Mouse (Mus musculus) forebrain, postnatal 0 days (tissue): Measurements from ENCODE around the gene Fmo1. TPM values are rescaled to one million over a fixed set of nuclear protein-coding genes. Genes with fewer than 3 reads are reported as not detected.

Experiments used
- ATAC-seq: fragments of 200-750 bp; cut with Nextera tagmentation; 2 replicates; pipeline ENCODE4 v1.8.0; 2017; ENCODE audit warnings: mild to moderate bottlenecking, moderate library complexity
- DNase-seq: peaks from one replicate; pipeline ENCODE4 v3.0.0-alpha.2; 2015
- H3K27ac ChIP-seq: fragments of 300-500 bp; sonication (generic); 2 replicates; pipeline ENCODE4 v1.5.1; 2014; ENCODE audit warnings: low read depth, mild to moderate bottlenecking, antibody characterized with exemption, low read length, moderate library complexity, mixed read lengths
- H3K27me3 ChIP-seq: fragments of 300-500 bp; sonication (generic); 2 replicates; pipeline ENCODE4 v1.6.1; 2014; ENCODE audit warnings: mild to moderate bottlenecking, low read length, mixed read lengths; ENCODE audit not compliant: insufficient read depth
- H3K36me3 ChIP-seq: fragments of 300-500 bp; sonication (generic); 2 replicates; pipeline ENCODE4 v1.6.1; 2014; ENCODE audit warnings: mild to moderate bottlenecking, moderate library complexity; ENCODE audit not compliant: insufficient read depth
- H3K4me1 ChIP-seq: fragments of 300-500 bp; sonication (generic); 2 replicates; pipeline ENCODE4 v1.6.1; 2014; ENCODE audit warnings: antibody characterized with exemption; ENCODE audit not compliant: insufficient read depth
- H3K4me2 ChIP-seq: fragments of 300-500 bp; sonication (generic); 2 replicates; pipeline ENCODE4 v1.6.1; 2014; ENCODE audit warnings: low read depth, mild to moderate bottlenecking, moderate library complexity
- H3K4me3 ChIP-seq: fragments of 300-500 bp; sonication (generic); 2 replicates; pipeline ENCODE4 v1.5.1; 2014; ENCODE audit warnings: low read depth, low read length, mixed read lengths
- H3K9ac ChIP-seq: fragments of 300-500 bp; sonication (generic); 2 replicates; pipeline ENCODE4 v1.6.1; 2014; ENCODE audit warnings: mild to moderate bottlenecking
- H3K9me3 ChIP-seq: fragments of 300-500 bp; sonication (generic); 2 replicates; pipeline ENCODE4 v1.6.1; 2016; ENCODE audit warnings: low read length
- CTCF ChIP-seq: sonication (generic); IDR thresholded peaks from 2 replicates; pipeline ENCODE4 v1.5.1; 2016; ENCODE audit warnings: antibody characterized with exemption, control low read depth, low read depth
- WGBS: fragments of 180-500 bp; shearing (Covaris S2); extraction: QIAGEN DNeasy Blood & Tissue Kit; methylation state at CpG from one replicate; pipeline ENCODE4 v1.1.7; 2014; 5-methylcytosine and 5-hydroxymethylcytosine counted together
- polyA plus RNA-seq: library from polyadenylated mRNA; unstranded; fragments of >200 nt; fragmentation: Nextera tagmentation; extraction: Ambion mirVana; gene quantifications from 2 replicates; pipeline ENCODE4 v1.2.1, GENCODE M21; 2015
- total RNA-seq: library from RNA; depleted of rRNA; stranded (reverse); fragments of >200 nt; gene quantifications from 2 replicates; pipeline ENCODE4 v1.2.3, GENCODE M21; 2014; rRNA removed

Gene Fmo1
- total RNA-seq (37.2 and 46.8 TPM in 2 replicates), polyA plus RNA-seq (28.1 and 33.2 TPM in 2 replicates)

DNA sequence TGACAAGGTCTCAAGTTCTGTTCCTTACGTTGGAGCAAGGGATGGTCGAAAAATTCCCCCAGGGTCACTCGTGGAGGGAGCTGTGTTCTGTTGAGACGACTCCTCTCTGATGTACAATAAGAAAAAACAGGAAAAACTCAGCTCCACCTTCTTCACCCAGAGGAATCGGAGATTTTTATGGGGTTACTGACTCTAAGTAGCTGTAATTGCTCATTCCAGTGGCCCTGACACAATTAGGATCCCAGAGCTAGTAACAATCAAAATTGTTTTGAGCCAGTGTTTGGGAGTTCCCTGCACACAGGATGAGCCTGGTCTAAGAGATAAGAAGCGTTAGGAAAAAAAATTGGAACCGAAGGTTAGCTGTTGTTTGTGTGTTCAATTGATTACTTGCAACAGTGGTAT is at the start of gene Fmo1:
TSS of gene Fmo1 (minus strand) at position 331 of the 402 bp plus-strand sequence.
- no peak within 1 kb of the TSS for H3K4me2 ChIP-seq
- no peak within 1 kb of the TSS for H3K27ac ChIP-seq
- DNase-seq = no peak
- no peaks in the 10 kb centered on the region for H3K27me3 ChIP-seq
- H3K9me3 ChIP-seq = no peaks in the 10 kb centered on the region
- H3K4me1 ChIP-seq = no peaks in the 10 kb centered on the region
- no peak within 1 kb of the TSS for H3K9ac ChIP-seq
- H3K4me3 ChIP-seq = no peak within 1 kb of the TSS
- TF ChIP-seq CTCF = no peak
- ATAC-seq = no peak
- H3K36me3 ChIP-seq = no peaks in the 10 kb centered on the region
- WGBS = 74% methylated on average over 7 of the region's 7 CpGs

DNA sequence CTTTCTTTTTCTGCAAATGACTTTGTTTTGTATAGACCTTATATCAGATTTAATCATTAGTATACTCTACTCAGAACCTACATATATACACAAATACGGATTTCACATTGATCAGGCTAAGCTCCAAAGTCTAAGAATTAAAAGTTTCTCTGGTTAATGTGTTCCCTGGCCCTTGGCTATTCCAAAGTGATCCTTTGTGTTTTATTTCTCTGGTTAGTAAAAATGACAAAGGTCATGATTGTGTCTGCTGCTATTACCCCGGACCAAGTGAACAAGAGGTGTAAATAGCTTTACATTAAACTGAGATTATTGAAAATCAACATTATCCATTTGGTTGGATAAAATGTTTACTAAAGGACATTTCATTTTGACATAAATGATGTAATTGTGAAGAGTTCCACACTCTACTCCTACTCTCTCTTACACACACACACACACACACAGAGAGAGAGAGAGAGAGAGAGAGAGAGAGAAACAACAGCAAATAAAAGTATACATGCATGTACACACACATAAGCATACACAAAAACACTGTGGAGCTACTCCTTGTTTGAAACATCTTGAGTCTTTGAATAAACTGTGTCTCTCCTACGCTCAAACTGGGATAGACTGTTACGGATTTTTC is 48.6 kb upstream of the Fmo1 start:
- no peaks in the 10 kb centered on the region for H3K27me3 ChIP-seq
- H3K4me1 ChIP-seq = no peaks in the 10 kb centered on the region
- no peak for ATAC-seq
- no peak for TF ChIP-seq CTCF
- H3K27ac ChIP-seq = no peak overlapping the region
- H3K9me3 ChIP-seq = no peaks in the 10 kb centered on the region
- H3K9ac ChIP-seq = no peak overlapping the region
- no peaks in the 10 kb centered on the region for H3K36me3 ChIP-seq
- 86% methylated on average over 4 of the region's 4 CpGs for WGBS
- H3K4me2 ChIP-seq = no peak overlapping the region
- no peak for DNase-seq
- H3K4me3 ChIP-seq = no peak overlapping the region

GRCm38 (mm10) chr1:162912085-162912484 is 45.7 kb upstream of the Fmo1 start:
- Histone ChIP-seq H3K9ac (no peak overlapping the region), H3K4me1 (no peaks in the 10 kb centered on the region), H3K4me3 (no peak overlapping the region), H3K4me2 (no peak overlapping the region), H3K27ac (no peak overlapping the region), H3K36me3 (no peaks in the 10 kb centered on the region), H3K9me3 (no peaks in the 10 kb centered on the region), H3K27me3 (no peaks in the 10 kb centered on the region)
- no peak for ATAC-seq
- no peak for DNase-seq
- no peak for TF ChIP-seq CTCF

- ATAC-seq = no peak
- Histone ChIP-seq H3K9me3 (no peaks in the 10 kb centered on the region), H3K27ac (no peak overlapping the region), H3K4me3 (no peak overlapping the region), H3K4me2 (no peak overlapping the region), H3K36me3 (no peaks in the 10 kb centered on the region), H3K4me1 (no peaks in the 10 kb centered on the region), H3K27me3 (no peaks in the 10 kb centered on the region), H3K9ac (no peak overlapping the region)
- no peak for DNase-seq
- 36% methylated on average over 4 of the region's 4 CpGs for WGBS
- no peak for TF ChIP-seq CTCF
Observed at GRCm38 (mm10) chr1:162901879-162902278, 35.5 kb upstream of the Fmo1 start.

- no peak within 1 kb of the TSS for H3K27ac ChIP-seq
- no peak for TF ChIP-seq CTCF
- H3K36me3 ChIP-seq = no peaks in the 10 kb centered on the region
- H3K4me2 ChIP-seq = no peak within 1 kb of the TSS
- H3K4me1 ChIP-seq = no peaks in the 10 kb centered on the region
- H3K9me3 ChIP-seq = no peaks in the 10 kb centered on the region
- H3K4me3 ChIP-seq = no peak within 1 kb of the TSS
- 62% methylated on average over 14 of the region's 14 CpGs for WGBS
- ATAC-seq = no peak
- H3K9ac ChIP-seq = no peak within 1 kb of the TSS
- H3K27me3 ChIP-seq = no peaks in the 10 kb centered on the region
- no peak for DNase-seq
Observed at GRCm38 (mm10) chr1:162897838-162898811, 31.7 kb upstream of the Fmo1 start, which contains the start of gene Fmo2. Gene Fmo2 (minus strand): TSS chr1:162898726.

DNA sequence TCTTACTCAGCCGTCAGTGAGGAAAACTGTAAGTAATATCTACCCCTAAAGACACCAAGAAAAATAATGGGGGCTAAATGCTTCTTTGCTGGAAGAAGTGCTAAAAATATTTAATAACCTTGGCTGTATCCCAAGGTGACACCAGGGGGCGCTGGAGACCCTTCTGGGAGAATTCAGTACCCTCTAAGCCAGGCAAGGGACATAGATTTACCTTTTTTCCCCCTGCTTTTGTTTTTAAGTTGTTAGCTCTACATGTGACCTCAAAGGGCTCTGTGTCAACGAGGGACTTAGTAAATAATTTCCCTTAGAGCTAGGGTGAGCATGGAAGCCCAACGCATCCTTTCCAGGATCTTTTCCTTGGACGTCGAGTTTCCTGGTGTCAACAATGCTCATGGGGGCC is 29.5 kb upstream of the Fmo1 start:
- no peak overlapping the region for H3K9ac ChIP-seq
- H3K27ac ChIP-seq = no peak overlapping the region
- 44% methylated on average over 6 of the region's 6 CpGs for WGBS
- H3K9me3 ChIP-seq = no peaks in the 10 kb centered on the region
- ATAC-seq = peak; percentile 34; the same call in 1 of the 2 replicates
- no peaks in the 10 kb centered on the region for H3K36me3 ChIP-seq
- no peaks in the 10 kb centered on the region for H3K27me3 ChIP-seq
- H3K4me1 ChIP-seq = no peaks in the 10 kb centered on the region
- DNase-seq = peak; percentile 68
- TF ChIP-seq CTCF = peak; percentile 75
- no peak overlapping the region for H3K4me2 ChIP-seq
- no peak overlapping the region for H3K4me3 ChIP-seq

DNA sequence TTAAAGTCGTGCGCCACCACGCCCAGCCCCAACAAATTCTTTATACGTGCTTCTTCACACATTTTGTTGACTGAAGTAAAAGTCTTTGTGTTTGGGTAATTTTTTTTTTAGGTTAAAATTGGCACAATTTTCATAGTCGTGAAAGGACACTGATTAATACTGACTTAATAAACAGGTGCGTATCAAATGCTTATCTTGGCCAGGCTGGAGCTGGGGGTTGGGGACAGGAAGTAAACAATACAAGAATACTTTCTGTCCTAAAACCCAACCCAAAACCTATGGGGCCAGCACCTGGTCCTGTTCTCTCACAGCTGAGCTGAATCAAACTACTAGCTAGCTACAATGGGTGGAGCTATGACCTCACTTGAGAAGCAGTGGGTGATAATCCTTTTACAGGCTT is 26.6 kb upstream of the Fmo1 start:
- H3K9me3 ChIP-seq = no peaks in the 10 kb centered on the region
- DNase-seq (no peak), ATAC-seq (no peak)
- 90% methylated on average over 6 of the region's 6 CpGs for WGBS
- no peak overlapping the region for H3K4me3 ChIP-seq
- no peaks in the 10 kb centered on the region for H3K4me1 ChIP-seq
- no peak for TF ChIP-seq CTCF
- no peak overlapping the region for H3K9ac ChIP-seq
- no peak overlapping the region for H3K4me2 ChIP-seq
- no peaks in the 10 kb centered on the region for H3K36me3 ChIP-seq
- H3K27ac ChIP-seq = no peak overlapping the region
- no peaks in the 10 kb centered on the region for H3K27me3 ChIP-seq
